ENCODE assay signal across 22 mouse cellular contexts in genomic region chr2:48414596-48415481, GRCm38 (mm10).
DNase-seq lines count a peak whose midpoint lies in the region; ATAC-seq lines count a peak whose summit lies in the region.
"Had no signal": no experiment of that assay in that cellular context is flagged by ENCODE, and none has a peak within 500 bp of the region (broad histone marks: within the 10 kb centered on the region; RNA-seq: fewer than 3 reads in every experiment).

No protein-coding gene starts in this region.

- no peak overlapping the region for H3K4me3 ChIP-seq in embryonic facial prominence, embryonic 11.5 days (ENCODE audit: low read depth, low read length)
- no peak overlapping the region for H3K4me3 ChIP-seq in embryonic facial prominence, embryonic 10.5 days
- no peak overlapping the region for H3K4me3 ChIP-seq in kidney, embryonic 15.5 days (replicated peaks)
- H3K4me3 ChIP-seq: embryonic facial prominence, embryonic 15.5 days; forebrain, embryonic 13.5 days; midbrain, embryonic 13.5 days had no signal

- DNase-seq in embryonic facial prominence, embryonic 11.5 days (ENCODE audit: low spot score): no peak
- no peak for DNase-seq in embryonic facial prominence, embryonic 10.5 days (ENCODE audit: low spot score)
- DNase-seq in kidney, postnatal 14 days: no peak
- peak; percentile 13 for DNase-seq in retina, embryonic 14.5 days (ENCODE audit: low spot score)
- DNase-seq in retina, postnatal 1 day: no peak
- no peak for DNase-seq in layer of hippocampus, adult 18-20 months (ENCODE audit: low spot score in 2 of 2)
- DNase-seq in thymus, adult 18-20 months: no peak
- DNase-seq: adrenal gland, adult 2 months; cerebellum, adult 9-11 months; gastrocnemius, postnatal 36 days; heart, postnatal 14 days; left cerebral cortex, postnatal 4 days; lung, adult 18-20 months; thymus, postnatal 14 days had no signal

- no peak overlapping the region for H3K9ac ChIP-seq in embryonic facial prominence, embryonic 11.5 days (replicated peaks; ENCODE audit: low read length)
- no peak overlapping the region for H3K9ac ChIP-seq in kidney, embryonic 15.5 days
- H3K9ac ChIP-seq: embryonic facial prominence, embryonic 15.5 days; forebrain, embryonic 13.5 days; midbrain, embryonic 13.5 days had no signal

- no peak overlapping the region for H3K4me2 ChIP-seq in embryonic facial prominence, embryonic 11.5 days (ENCODE audit: low read depth, low read length)
- H3K4me2 ChIP-seq in kidney, embryonic 15.5 days: no peak overlapping the region
- H3K4me2 ChIP-seq: embryonic facial prominence, embryonic 15.5 days; forebrain, embryonic 13.5 days; heart, embryonic 11.5 days; midbrain, embryonic 13.5 days had no signal

- no peaks in the 10 kb centered on the region for H3K4me1 ChIP-seq in embryonic facial prominence, embryonic 11.5 days (ENCODE audit: control insufficient read depth, insufficient read depth, low read length)
- H3K4me1 ChIP-seq in embryonic facial prominence, embryonic 10.5 days: peaks cover 10% of the 10 kb centered on the region; the same call in 1 of the 2 replicates
- H3K4me1 ChIP-seq in kidney, embryonic 15.5 days: no peaks in the 10 kb centered on the region
- H3K4me1 ChIP-seq: embryonic facial prominence, embryonic 15.5 days; midbrain, embryonic 13.5 days had no signal

- H3K36me3 ChIP-seq in embryonic facial prominence, embryonic 11.5 days (replicated peaks; ENCODE audit: control insufficient read depth, insufficient read depth, low read depth, low read length): no peaks in the 10 kb centered on the region
- no peaks in the 10 kb centered on the region for H3K36me3 ChIP-seq in embryonic facial prominence, embryonic 10.5 days (replicated peaks)
- H3K36me3 ChIP-seq in kidney, embryonic 15.5 days: no peaks in the 10 kb centered on the region
- H3K36me3 ChIP-seq: embryonic facial prominence, embryonic 15.5 days; midbrain, embryonic 13.5 days had no signal

- no peaks in the 10 kb centered on the region for H3K9me3 ChIP-seq in embryonic facial prominence, embryonic 11.5 days (replicated peaks; ENCODE audit: control insufficient read depth, low read length)
- H3K9me3 ChIP-seq in embryonic facial prominence, embryonic 10.5 days: no peaks in the 10 kb centered on the region
- no peaks in the 10 kb centered on the region for H3K9me3 ChIP-seq in kidney, embryonic 15.5 days (replicated peaks)
- H3K9me3 ChIP-seq: embryonic facial prominence, embryonic 15.5 days; forebrain, embryonic 13.5 days; midbrain, embryonic 13.5 days had no signal

- ATAC-seq in embryonic facial prominence, embryonic 11.5 days (replicated peaks; ENCODE audit: insufficient number of reproducible peaks, low FRiP score, low TSS enrichment, low read depth): peak; percentile 79
- peak; percentile 22; the same call in 1 of the 2 replicates for ATAC-seq in kidney, embryonic 15.5 days (replicated peaks; ENCODE audit: low FRiP score)
- ATAC-seq: CD4-positive, CD25-positive, alpha-beta regulatory T cell, adult 4 months; forebrain, embryonic 13.5 days; inflammation-experienced regulatory T-cells, adult 6 months; midbrain, embryonic 13.5 days had no signal

- WGBS in embryonic facial prominence, embryonic 11.5 days: 53% methylated on average over 10 of the region's 10 CpGs
- WGBS in embryonic facial prominence, embryonic 10.5 days: 46% methylated on average over 10 of the region's 10 CpGs
- WGBS in kidney, embryonic 15.5 days: 43% methylated on average over 10 of the region's 10 CpGs

- H3K27ac ChIP-seq in embryonic facial prominence, embryonic 11.5 days (replicated peaks; ENCODE audit: low read depth, low read length): no peak overlapping the region
- H3K27ac ChIP-seq in embryonic facial prominence, embryonic 10.5 days (replicated peaks): no peak overlapping the region; the same call in 1 of the 2 replicates
- H3K27ac ChIP-seq in kidney, embryonic 15.5 days: no peak overlapping the region
- H3K27ac ChIP-seq: embryonic facial prominence, embryonic 15.5 days; forebrain, embryonic 13.5 days; midbrain, embryonic 13.5 days; stomach, postnatal 0 days had no signal

- H3K27me3 ChIP-seq in embryonic facial prominence, embryonic 11.5 days (ENCODE audit: control insufficient read depth, insufficient read depth, low read length): no peaks in the 10 kb centered on the region
- no peaks in the 10 kb centered on the region for H3K27me3 ChIP-seq in embryonic facial prominence, embryonic 10.5 days (replicated peaks; ENCODE audit: low read depth, poor library complexity, severe bottlenecking)
- H3K27me3 ChIP-seq in kidney, embryonic 15.5 days: no peaks in the 10 kb centered on the region
- H3K27me3 ChIP-seq: embryonic facial prominence, embryonic 15.5 days; forebrain, embryonic 13.5 days; midbrain, embryonic 13.5 days had no signal
